Mouse (Mus musculus): ENCODE results near the gene Uqcr11.

DNA sequence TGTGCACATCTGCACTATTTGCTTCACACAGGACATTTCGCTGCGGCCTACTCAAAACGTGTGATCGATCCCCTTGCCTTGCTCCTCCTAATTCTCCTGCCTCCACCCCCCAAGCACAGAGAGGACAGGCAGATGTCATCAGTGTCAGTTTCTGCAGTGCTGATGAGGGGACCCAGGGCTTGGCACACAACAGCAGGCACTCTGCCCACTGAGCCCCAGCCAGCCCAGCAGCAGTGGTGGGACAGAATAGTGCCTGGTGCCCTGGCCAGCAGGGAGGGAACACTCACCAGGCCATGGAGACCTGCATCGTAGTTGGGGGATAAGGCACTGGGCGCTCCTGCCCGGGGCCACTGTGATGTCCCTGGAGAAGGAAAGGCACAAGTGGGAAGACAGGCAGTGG lies 8.9 kb upstream of the Uqcr11 start:
- no peak for TF ChIP-seq POLR2A (IDR thresholded peaks at IDR 0.05; ENCODE audit: insufficient read depth, low read depth, low read length)
- no peak for TF ChIP-seq CTCF (IDR thresholded peaks at IDR 0.05)
